Mouse (Mus musculus): Measurements from ENCODE around the gene Mastl.

DNA sequence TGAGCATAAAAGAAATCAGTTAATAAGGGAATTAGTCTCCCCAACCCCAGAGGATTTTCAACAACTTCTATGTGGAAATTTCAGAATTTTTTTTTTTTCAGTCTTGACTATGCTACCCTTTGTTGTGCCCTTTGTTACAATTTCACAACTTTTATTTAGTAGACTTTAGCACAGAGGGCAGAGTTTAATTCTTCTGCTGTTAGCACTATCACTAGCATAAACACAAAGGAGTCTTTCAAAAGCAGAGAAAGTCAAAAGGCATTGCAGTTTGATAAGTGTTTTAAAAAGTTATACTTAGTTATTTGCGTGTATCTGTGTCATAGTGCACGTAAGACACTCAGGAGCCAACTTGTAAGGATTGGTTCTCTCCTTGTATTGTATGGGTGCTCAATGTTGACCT lies 77.2 kb downstream of the Mastl start:
- TF ChIP-seq HCFC1 (IDR thresholded peaks at IDR 0.05; ENCODE audit: borderline replicate concordance, insufficient read depth, low read length) (no peak), MAFK (IDR thresholded peaks at IDR 0.05; ENCODE audit: insufficient read depth, low read depth, low read length) (no peak), ZC3H11A (IDR thresholded peaks at IDR 0.05; ENCODE audit: borderline replicate concordance, low read depth, low read length) (no peak), ZNF384 (IDR thresholded peaks at IDR 0.05; ENCODE audit: low read depth, low read length) (no peak), CHD2 (IDR thresholded peaks at IDR 0.05; ENCODE audit: low read depth, low read length) (no peak)

Measured in ES-E14 (cell line).